Comparison of ENCODE assay signal across 28 mouse cellular contexts in the genomic region with DNA sequence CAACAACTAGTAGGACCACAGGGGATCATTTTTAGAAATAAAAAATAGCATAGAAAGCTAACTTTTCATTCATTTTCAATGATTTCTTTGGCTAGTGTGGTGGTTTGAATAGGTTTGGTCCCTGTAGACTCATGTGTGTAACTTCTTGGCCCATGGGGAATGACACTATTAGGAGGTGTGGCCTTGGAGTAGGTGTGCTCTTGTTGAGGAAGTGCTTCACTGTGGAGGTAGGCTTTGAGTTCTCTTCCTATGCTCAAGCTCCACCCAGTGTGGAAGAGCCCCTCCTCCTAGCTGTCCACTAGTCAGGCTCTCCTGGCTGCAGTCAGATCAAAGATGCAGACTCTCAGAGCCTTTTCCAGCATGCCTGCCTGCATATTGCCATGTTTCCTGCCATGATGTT. TPM values are rescaled to one million over a fixed set of nuclear protein-coding genes. Genes with fewer than 3 reads are reported as not detected.
DNase-seq lines count a peak whose midpoint lies in the region; ATAC-seq and TF ChIP-seq lines count a peak whose summit lies in the region.
"Had no signal": no experiment of that assay in that cellular context is flagged by ENCODE, and none has a peak within 500 bp of the region (broad histone marks: within the 10 kb centered on the region; RNA-seq: fewer than 3 reads in every experiment).

No protein-coding gene starts in this region.

- H3K4me2 ChIP-seq in midbrain, embryonic 16.5 days (ENCODE audit: low read length): no peak overlapping the region
- H3K4me2 ChIP-seq: forebrain, embryonic 15.5 days; heart, embryonic 11.5 days; liver, embryonic 12.5 days; midbrain, embryonic 12.5 days; neural tube, embryonic 12.5 days had no signal

- TF ChIP-seq CTCF in thymus, adult 2 months (IDR thresholded peaks at IDR 0.05; ENCODE audit: borderline replicate concordance, control insufficient read depth, extremely low read depth, insufficient read depth, low read length, poor library complexity): no peak

- H3K36me3 ChIP-seq in thymus, adult 2 months (ENCODE audit: control insufficient read depth, insufficient read depth, low read length): no peaks in the 10 kb centered on the region
- no peaks in the 10 kb centered on the region for H3K36me3 ChIP-seq in midbrain, embryonic 16.5 days (ENCODE audit: control insufficient read depth, insufficient read depth, low read length)
- H3K36me3 ChIP-seq: embryonic facial prominence, embryonic 10.5 days; forebrain, embryonic 15.5 days; G1E; hindbrain, embryonic 10.5 days; liver, embryonic 12.5 days; midbrain, embryonic 12.5 days; neural tube, embryonic 12.5 days had no signal

- no peaks in the 10 kb centered on the region for H3K27me3 ChIP-seq in thymus, adult 2 months (ENCODE audit: control insufficient read depth, insufficient read depth, low read length)
- H3K27me3 ChIP-seq in midbrain, embryonic 16.5 days (ENCODE audit: control insufficient read depth, insufficient read depth, low read depth, low read length): no peaks in the 10 kb centered on the region
- H3K27me3 ChIP-seq: forebrain, embryonic 15.5 days; liver, embryonic 12.5 days; midbrain, embryonic 12.5 days; neural tube, embryonic 12.5 days had no signal

- no peak for ATAC-seq in CD4-positive, CD25-positive, alpha-beta regulatory T cell, adult 4 months
- ATAC-seq in megakaryocyte progenitor cell, adult 5-6 weeks (replicated peaks; ENCODE audit: poor library complexity): peak; percentile 45
- ATAC-seq in midbrain, embryonic 16.5 days: no peak
- ATAC-seq: forebrain, embryonic 15.5 days; hindbrain, embryonic 16.5 days; intestine, embryonic 16.5 days; liver, embryonic 12.5 days had no signal

- H3K4me3 ChIP-seq in thymus, adult 2 months (ENCODE audit: control insufficient read depth, insufficient read depth, low read length): no peak overlapping the region
- no peak overlapping the region for H3K4me3 ChIP-seq in midbrain, embryonic 16.5 days (ENCODE audit: low read depth, low read length)
- H3K4me3 ChIP-seq: embryonic facial prominence, embryonic 10.5 days; forebrain, embryonic 15.5 days; hindbrain, embryonic 10.5 days; liver, embryonic 12.5 days; midbrain, embryonic 12.5 days; neural tube, embryonic 12.5 days had no signal

- H3K27ac ChIP-seq in thymus, adult 2 months (ENCODE audit: control insufficient read depth, insufficient read depth, low read length): 0 out of 2 replicates have a peak overlapping the region, but pooled peaks have one; percentile 13
- no peak overlapping the region for H3K27ac ChIP-seq in midbrain, embryonic 16.5 days (ENCODE audit: low read length)
- H3K27ac ChIP-seq: embryonic facial prominence, embryonic 10.5 days; forebrain, embryonic 15.5 days; hindbrain, embryonic 10.5 days; liver, embryonic 12.5 days; midbrain, embryonic 12.5 days; neural tube, embryonic 12.5 days had no signal

- intact Hi-C loops in gastrocnemius, postnatal 14 days (cut with DNase I; ENCODE audit: low total_unique reads): no loop called here

- no peak for TF ChIP-seq POLR2A in thymus, adult 2 months (IDR thresholded peaks at IDR 0.05; ENCODE audit: control insufficient read depth, extremely low read depth, insufficient read depth, low read length, poor library complexity)

- H3K4me1 ChIP-seq in thymus, adult 2 months (replicated peaks; ENCODE audit: control insufficient read depth, insufficient read depth, low read length): peaks cover 7% of the 10 kb centered on the region
- H3K4me1 ChIP-seq in midbrain, embryonic 16.5 days (ENCODE audit: control insufficient read depth, insufficient read depth, low read length): peaks cover 6% of the 10 kb centered on the region; the same call in 1 of the 2 replicates
- H3K4me1 ChIP-seq: liver, embryonic 12.5 days; neural tube, embryonic 12.5 days had no signal

- no peak overlapping the region for H3K9ac ChIP-seq in midbrain, embryonic 16.5 days (ENCODE audit: low read depth, low read length)
- H3K9ac ChIP-seq: forebrain, embryonic 15.5 days; liver, embryonic 12.5 days; midbrain, embryonic 12.5 days; neural tube, embryonic 12.5 days had no signal

- DNase-seq in CD4-positive, CD25-positive, alpha-beta regulatory T cell, adult 2 months (ENCODE audit: low read depth, low spot score): peak; percentile 16
- no peak for DNase-seq in thymus, adult 2 months
- no peak for DNase-seq in thymus, postnatal 4 days
- DNase-seq in gastrocnemius, postnatal 14 days: no peak
- DNase-seq in retina, postnatal 1 day: no peak
- DNase-seq: adrenal gland, postnatal 14 days; cerebellum, adult 9-10 months; gastrocnemius, postnatal 36 days; kidney, adult 9 months; kidney, postnatal 14 days; layer of hippocampus, postnatal 36 days; lung, adult 18-20 months; lung, postnatal 4 days; right cerebral cortex, adult 18-20 months; right cerebral cortex, postnatal 4 days had no signal

- H3K9me3 ChIP-seq in midbrain, embryonic 16.5 days (replicated peaks; ENCODE audit: control insufficient read depth, low read length, poor library complexity, severe bottlenecking): no peaks in the 10 kb centered on the region
- H3K9me3 ChIP-seq: embryonic facial prominence, embryonic 10.5 days; forebrain, embryonic 15.5 days; G1E; hindbrain, embryonic 10.5 days; liver, embryonic 12.5 days; midbrain, embryonic 12.5 days; neural tube, embryonic 12.5 days had no signal

RNA-seq across cellular contexts. Expression of a gene that starts 18.8 kb away (rescaled TPM):
- polyA plus RNA-seq in CD4-positive, CD25-positive, alpha-beta regulatory T cell, adult 4 months (2017; shearing (Covaris generic)): 10 to 100 TPM in 1 of 2 experiments, 1 to 10 TPM in 1; 8.7 to 11.8 TPM
- polyA plus RNA-seq in thymus, adult 2 months (2012; rRNA removed): 7.0 and 7.9 TPM in 2 replicates
- 1.1 and 2.6 TPM in 2 replicates for total RNA-seq in megakaryocyte progenitor cell, adult 5-6 weeks (2015)
- 0.92 and 2.1 TPM in 2 replicates for total RNA-seq in megakaryocyte progenitor cell, adult 5-6 weeks (2017)
- 1 to 10 TPM; 7.1 to 8.5 TPM for total RNA-seq in gastrocnemius, postnatal 14 days (2021)
- polyA plus RNA-seq in midbrain, embryonic 16.5 days (2015; fragmentation: Nextera tagmentation; extraction: Ambion mirVana): 7.1 TPM in 2 replicates
